Mouse (Mus musculus) hematopoietic stem cell, adult 5-6 weeks (primary cell): ENCODE measurements around the gene Slc5a8. TPM values are rescaled to one million over a fixed set of nuclear protein-coding genes. Genes with fewer than 3 reads are reported as not detected.

Experiments
- ATAC-seq, 2 experiments: fragments of 125-278 bp in 1 of 2; replicated peaks in 1 of 2; 2 replicates each; pipeline ENCODE4 v1.8.0; 2016 to 2017; ENCODE audit warnings: inconsistent platforms in 2 of 2, mild to moderate bottlenecking in 2 of 2, moderate number of reproducible peaks in 2 of 2, low read depth in 1 of 2, moderate TSS enrichment in 1 of 2; ENCODE audit not compliant: low FRiP score in 2 of 2, poor library complexity in 2 of 2, severe bottlenecking in 2 of 2, insufficient read depth in 1 of 2, low TSS enrichment in 1 of 2
- total RNA-seq: library from RNA; stranded (forward); fragments of 172-1452, 232-1000 nt; gene quantifications from 2 replicates; pipeline ENCODE4 v1.2.3, GENCODE M21; 2017

Gene Slc5a8
- total RNA-seq, 1 experiment from 2014 or later: not detected

GRCm38 (mm10) chr10:88960791-88961190, 75.0 kb downstream of the Slc5a8 start:
- no peak for ATAC-seq

- ATAC-seq: no peak
These were observed 82.8 kb downstream of the Slc5a8 start for GRCm38 (mm10) chr10:88968586-88968985.

GRCm38 (mm10) chr10:88970951-88971725, 85.3 kb downstream of the Slc5a8 start:
- ATAC-seq: no peak

- no peak for ATAC-seq
These were observed 93.1 kb downstream of the Slc5a8 start for GRCm38 (mm10) chr10:88978932-88979331.

Other genes starting within 250 kb of the Slc5a8 start
- 2.8 and 3.6 TPM in 2 replicates for gene Spic, start 201.0 kb upstream of the Slc5a8 start, total RNA-seq
- gene Arl1, start 155.1 kb upstream of the Slc5a8 start, total RNA-seq: 79.0 and 115 TPM in 2 replicates
- gene Utp20, start 59.2 kb upstream of the Slc5a8 start, total RNA-seq: 26.9 and 30.5 TPM in 2 replicates